Mouse (Mus musculus): ENCODE measurements around the gene Amh.
"Not testable (repeated sequence)": the region's sequence is repeated elsewhere in the genome, so short reads cannot be mapped to it uniquely, and the experiment has no call there.

The Amh gene

GRCm38 (mm10) chr10:80807057-80807627 lies 2.1 kb downstream of the Amh start:
- peak; percentile 89 to 92 for DNase-seq (ENCODE audit: low spot score in 2 of 2)

DNA sequence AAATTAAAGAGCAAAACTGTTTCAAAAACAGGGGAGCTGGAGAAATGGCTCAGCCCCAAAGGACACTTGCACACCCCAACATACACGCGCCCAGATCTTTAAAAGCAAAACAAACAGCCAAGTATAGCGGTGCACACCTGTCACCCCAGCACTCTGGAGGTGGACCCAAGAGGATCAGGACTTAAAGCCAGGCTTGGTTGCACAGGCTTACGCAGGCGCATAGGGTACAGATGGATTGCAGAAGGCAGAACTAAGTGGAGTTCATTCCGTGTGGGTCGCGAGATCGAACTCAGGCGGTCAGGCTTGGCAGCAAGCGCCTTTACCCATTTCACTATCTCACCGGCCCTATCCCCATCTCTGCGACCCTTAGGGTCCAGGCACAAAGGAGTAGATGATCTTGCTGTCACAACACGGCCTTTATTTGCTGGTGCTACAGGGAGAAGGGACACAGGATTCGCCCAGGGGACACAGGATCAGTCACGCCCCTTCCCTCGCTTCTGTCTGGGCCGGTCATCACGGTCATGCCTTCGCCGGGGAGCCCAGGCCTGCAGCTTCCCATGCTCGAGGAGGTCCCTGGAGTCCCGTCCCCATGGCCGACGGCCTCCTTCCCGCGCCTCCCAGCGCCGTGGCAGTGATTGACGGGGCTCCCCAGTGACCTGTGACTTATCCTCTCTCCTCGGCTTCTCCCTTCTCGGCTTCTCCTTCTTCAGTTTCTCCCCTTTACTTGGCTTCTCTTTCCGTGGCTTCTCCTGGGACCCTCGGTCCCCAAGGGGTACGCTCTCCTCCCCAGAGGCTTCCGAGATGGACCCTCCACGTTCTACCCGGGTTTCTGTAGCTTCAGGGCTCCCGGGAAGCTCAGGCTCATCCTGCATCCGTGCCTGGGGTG lies 3.3 kb downstream of the Amh start:
- DNase-seq (ENCODE audit: low spot score in 2 of 2): no peak

DNA sequence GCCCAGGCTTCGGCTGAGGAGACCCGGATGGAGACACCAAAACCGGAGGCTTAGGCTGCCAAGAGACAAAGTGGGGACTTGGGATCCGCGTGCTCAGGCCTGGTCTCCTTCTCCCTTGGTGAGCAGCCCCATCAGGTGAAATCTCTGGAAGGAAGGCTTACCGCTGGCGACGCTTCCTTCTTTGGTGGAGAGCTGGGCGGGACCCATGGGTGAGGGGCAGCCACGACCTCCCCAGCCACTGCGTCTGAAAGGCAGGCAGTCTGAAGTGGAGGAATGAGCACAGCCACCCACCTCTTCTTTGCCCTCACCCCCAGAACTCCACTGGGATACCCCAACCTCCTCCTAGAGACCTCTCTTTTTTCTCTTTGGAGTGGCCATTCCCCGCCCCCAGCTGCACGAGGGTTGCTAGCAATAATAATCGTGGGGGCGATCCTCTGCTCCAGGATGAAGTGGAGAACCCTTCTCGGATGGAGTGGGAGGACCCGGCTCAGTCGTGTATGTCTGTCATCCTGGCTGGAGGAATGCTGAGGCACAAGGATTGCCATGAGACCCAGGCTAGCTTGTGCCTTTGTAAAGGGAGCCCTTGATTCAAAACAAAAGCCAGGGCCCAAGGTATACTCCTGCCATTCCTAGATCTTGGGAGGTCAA lies 4.1 kb downstream of the Amh start:
- peak; percentile 42 to 54 for DNase-seq (ENCODE audit: low spot score in 2 of 2)

GRCm38 (mm10) chr10:80810084-80810483 lies 5.0 kb downstream of the Amh start:
- DNase-seq (ENCODE audit: low spot score in 2 of 2): no peak

DNA sequence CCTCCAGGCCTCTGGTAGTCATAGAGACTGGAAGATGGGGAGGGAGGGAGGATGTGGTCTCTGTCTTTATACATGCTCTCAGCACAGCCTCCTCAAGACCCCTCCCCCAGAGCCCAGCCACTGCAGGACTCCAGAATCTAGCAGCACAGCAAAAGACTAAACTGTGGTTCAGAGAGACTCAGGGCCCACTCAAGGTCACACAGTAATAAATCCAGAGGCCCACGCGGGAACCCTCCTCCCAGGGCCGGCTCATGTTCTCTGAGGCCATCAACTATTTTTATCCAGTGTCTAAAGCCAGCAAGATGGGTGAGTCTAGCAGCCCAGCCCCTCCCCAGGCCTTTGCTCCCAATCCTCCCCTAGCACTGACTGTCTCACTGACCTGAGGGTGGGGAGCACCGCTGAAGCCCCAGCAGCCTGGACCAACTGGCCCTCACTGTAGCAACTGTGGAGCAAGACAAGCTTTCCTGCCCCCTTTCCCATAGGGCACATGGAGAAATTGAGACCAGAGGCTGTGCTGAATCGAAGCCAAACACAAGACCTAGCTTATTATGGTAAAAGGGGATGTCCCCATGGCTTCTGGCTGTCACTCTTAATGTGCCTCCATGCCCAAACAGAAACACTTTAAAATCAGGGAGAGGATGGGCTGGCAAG lies 7.5 kb downstream of the Amh start:
- no peak for DNase-seq (ENCODE audit: low spot score in 2 of 2)

GRCm38 (mm10) chr10:80813366-80813765 lies 8.3 kb downstream of the Amh start, which contains the start of gene Jsrp1:
Gene Jsrp1, minus strand, starts transcription at chr10:80813498.
- no peak for DNase-seq (ENCODE audit: low spot score in 2 of 2)

DNA sequence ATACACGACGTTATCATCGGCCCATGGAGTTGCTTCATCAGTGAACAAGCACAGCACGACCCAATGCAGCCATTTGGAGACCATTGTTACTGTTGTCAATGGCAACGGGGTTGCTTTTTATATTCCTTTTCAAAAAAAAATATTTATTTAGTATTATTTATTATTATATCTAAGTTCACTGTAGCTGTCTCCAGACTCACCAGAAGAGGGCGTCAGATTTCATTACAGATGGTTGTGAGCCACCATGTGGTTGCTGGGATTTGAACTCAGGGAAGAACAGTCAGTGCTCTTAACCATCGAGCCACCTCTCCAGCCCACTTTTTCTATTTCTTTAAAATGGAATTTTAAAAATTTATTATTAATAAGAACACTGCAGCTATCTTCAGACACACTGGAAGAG lies 9.8 kb downstream of the Amh start:
- DNase-seq (ENCODE audit: low spot score in 2 of 2): no peak

DNA sequence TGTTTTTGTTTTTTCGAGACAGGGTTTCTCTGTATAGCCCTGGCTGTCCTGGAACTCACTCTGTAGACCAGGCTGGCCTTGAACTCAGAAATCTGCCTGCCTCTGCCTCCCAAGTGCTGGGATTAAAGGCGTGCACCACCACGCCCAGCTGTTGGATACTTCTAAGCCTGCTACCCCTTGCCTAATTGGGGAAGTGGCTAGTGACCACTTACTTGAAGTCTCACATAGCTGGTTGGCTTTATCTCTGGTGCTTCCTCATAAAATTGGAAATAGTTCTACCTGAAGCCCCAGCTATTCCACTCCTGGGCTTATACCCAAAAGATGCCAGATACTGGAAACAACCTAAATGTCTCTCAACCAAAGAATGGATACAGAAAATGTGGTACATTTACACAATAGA lies 11.3 kb downstream of the Amh start:
- not testable (repeated sequence) for DNase-seq (ENCODE audit: low spot score in 2 of 2)

DNA sequence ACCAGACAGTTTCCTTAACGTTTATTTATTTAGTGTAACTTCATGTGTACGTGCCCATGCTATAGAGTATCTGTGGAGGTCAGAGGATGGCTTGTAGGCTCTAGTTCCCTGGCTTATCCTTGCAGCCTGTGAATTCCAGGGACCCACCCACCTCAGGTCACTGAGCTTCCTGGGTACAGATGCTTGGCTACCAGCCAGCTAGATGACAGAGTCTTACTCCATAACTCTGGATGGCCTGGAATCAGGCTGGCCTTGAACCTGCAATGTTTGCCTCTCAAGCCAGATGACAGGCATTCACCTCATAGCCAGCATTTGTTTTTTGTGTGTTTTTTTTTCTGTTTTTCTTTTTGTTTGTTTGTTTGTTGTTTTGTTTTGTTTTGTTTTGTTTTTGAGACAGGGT lies 12.1 kb downstream of the Amh start:
- DNase-seq (ENCODE audit: low spot score in 2 of 2): no peak

DNA sequence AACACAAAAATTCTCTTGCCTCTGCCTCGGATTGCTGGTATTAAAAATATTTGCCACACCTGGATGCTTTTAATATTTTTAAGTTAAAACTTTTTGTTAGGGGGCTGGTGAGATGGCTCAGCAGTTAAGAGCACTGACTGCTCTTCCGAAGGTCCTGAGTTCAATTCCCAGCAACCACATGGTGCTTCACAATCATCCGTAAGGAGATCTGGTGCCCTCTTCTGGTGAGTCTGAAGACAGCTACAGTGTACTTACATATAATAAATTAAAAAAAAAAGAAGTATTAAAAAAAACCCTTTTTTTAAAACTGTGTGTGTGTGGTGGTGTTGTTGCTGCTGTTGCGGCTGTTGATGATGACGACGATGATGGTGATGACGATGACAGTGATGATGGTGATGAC lies 12.9 kb downstream of the Amh start:
- DNase-seq (ENCODE audit: low spot score in 2 of 2): not testable (repeated sequence)

DNA sequence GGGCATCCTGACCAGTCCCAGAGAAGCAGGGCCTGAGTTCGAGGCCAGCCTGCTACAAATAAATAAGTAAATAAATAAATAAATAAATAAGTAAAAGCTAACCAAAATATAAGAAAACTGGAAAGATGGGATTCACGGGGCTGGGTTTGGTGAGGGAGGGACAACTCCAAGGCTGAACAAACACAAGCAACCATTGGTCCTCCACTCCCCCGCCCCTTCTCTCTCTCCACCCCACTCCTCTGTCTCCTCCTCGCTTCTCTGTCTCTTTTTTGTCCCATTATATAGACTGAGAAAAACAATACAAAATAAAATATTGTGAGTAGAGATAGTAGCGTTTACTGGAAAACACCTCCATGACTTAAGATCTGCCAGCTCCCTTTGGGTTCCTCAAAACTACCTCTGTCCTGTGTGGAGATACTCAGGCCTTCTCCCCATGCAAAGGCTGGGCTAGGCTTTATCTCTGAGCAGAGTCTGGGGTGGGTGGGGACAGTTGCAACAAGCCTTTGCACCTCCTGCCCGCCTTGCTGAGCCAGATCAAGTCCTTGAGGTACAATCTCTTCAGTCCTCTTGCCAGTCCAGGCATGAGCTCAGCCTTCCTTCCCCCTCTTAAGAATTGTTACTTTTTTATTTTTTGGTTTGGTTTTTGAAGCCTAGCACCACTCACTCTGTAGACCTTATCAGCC lies 13.7 kb downstream of the Amh start:
- DNase-seq (ENCODE audit: low spot score in 2 of 2): no peak

DNA sequence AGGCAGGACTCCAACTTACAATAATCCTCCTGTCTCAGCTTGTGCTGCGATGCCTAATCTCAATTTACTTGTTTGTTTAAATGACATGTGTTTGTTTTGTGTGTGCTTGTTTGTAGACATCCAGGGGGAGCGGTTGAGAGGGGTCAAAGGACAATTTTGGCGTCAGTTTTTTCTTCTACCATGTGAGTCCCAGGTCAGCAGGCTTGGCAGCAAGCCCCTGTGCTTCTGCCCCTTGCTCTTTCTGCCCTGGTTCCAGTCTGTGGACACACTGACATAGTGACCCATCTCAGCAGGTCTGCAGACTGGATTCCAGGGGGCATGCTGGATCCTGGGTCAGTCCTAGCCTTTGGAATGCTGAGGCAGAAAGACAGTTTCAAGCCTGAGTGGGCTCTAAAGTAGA lies 14.4 kb downstream of the Amh start:
- no peak for DNase-seq (ENCODE audit: low spot score in 2 of 2)

GRCm38 (mm10) chr10:80821991-80822390 lies 16.9 kb downstream of the Amh start:
- DNase-seq (ENCODE audit: low spot score in 2 of 2): no peak

GRCm38 (mm10) chr10:80822528-80822927 lies 17.5 kb downstream of the Amh start:
- DNase-seq (ENCODE audit: low spot score in 2 of 2): no peak

- no peak for DNase-seq (ENCODE audit: low spot score in 2 of 2)
Measured at GRCm38 (mm10) chr10:80823316-80823715, 18.3 kb downstream of the Amh start.

DNA sequence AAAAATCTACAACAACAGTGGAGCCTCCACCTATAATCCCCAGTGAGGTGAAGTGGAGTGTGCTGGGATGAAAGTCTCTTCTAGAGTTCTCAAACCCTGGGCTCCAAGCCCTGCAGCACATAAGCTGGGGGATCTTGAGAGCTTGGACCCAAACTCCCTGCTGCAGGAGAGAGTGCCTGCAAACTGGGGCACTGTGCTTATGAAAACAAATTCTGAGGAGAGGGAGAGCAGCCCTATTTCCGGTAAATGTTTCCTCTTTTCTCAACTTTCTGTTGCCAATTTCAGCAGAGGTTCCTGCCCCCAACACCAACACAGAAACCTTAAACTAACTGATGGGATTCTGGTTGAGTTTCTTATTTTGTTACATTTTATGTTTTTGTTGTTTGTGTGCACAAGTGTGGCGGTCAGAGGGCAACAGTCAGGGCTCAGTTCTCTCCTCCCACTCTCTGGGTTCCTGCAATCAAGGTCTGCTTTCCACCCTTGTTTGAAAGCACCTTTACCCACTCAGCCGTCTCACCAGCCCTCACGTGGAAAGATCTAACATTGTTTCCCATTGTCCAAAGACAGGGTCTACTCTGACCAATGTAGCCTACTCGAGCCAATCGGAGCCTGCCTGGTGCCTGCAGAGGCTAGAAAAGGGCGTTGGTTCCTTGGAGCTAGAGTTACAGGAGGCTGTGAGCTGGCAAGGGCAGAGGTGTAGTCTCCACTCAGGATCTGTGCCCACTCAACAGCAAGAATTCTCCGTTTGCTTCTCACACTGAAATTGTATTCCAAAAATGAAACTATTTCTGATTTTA lies 19.0 kb downstream of the Amh start:
- no peak for DNase-seq (ENCODE audit: low spot score in 2 of 2)

DNA sequence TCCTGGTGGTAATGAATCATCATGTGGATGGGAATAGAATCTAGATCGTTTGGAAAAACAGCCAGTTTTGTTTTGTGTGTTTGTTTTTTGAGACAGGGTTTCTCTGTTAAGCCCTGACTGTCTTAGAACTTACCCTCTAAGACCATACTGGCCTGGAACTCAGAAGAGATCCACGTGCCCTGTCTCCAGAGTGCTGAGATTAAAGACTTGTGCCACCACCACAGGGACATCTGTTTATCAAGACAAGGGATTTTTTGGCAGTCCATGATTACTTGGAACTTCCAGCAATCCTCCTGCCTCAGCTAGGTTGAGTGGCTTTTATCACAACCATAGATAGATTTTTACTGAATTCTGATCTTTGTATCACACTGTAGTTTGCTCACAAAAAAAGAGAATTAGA lies 19.8 kb downstream of the Amh start:
- DNase-seq (ENCODE audit: low spot score in 2 of 2): no peak

DNA sequence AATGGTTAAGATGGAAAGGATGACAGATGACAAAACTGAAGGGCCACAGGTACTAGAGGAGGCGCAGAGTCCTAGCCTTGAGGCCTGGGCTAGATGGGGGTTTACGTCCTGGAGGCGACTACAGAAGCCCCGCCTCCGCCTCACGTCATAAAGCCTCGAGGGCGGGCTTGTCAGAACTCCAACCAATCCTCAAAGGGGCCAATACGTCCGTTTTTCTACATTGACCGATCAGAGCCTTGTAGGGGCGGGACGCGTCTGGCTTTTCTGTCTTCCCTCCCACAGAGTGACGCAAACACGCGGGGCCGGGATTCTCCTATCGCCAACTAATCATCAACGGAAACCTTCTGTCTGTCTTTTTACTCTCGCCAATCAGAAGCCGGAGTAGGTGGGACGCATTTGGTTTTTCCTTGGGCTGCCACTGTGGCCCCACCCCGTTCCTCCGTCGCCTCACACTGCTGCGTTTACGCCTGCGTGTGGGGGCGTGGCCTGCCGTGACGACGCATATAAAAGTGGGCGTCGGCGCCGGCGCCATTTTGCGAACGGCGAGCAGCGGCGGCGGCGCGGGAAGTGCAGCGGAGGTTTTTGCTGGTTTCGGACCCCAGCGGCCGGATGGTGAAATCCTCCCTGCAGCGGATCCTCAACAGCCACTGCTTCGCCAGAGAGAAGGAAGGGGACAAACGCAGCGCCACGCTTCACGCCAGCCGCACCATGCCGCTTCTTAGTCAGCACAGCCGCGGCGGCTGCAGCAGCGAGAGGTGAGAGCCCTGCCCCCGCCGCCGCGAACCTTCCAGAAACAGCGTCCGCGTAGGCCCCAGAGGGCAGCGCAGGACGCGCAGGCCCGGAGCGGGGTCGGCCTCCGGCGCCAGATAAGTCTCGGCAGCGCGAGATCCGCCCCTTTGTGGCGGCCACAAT lies 21.4 kb downstream of the Amh start, which contains the start of gene Oaz1:
Gene Oaz1, plus strand, starts transcription at position 506 of the 912 bp plus-strand sequence.
- peak; percentile 99 to 100 for DNase-seq (ENCODE audit: low spot score in 2 of 2)

DNA sequence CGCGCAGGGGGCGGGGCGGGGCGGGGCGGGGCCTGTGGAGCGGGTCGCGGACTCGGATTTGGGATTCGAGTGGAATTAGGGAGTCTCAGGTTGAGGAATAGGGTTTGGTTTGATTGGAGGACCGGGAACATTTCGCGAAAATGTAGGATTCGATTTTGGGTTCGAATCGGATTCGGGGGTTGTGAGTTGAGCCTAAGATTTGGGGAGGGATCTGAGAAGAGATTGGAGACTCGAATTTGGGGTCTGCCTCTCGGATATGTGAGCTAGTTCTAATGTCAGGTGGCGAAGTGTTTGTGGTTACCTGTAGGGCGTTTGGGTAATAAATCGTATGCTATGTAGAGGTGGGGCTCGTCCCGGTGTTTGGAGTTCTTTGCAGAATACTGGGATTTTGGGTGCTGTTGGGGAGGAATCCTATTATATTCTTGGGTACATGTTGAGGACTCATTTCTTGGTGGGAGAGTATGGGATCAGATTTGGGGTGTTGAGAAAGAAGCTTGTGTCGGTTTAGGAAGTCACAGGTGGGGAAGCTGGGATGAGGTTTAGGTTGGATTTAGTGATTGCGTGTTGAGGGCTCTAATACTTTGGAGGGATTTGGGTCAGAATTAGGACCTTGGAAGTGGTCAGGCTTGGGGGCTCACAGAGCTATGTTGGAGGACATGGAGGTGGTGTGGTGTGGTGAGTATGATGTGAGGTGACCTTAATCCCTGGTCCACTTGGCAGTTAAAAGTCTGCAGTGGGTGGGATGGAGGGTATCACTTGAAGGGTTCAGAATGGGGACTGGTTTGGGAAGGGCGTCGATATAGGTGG lies 22.2 kb downstream of the Amh start:
- no peak for DNase-seq (ENCODE audit: low spot score in 2 of 2)

Measured in frontal cortex, postnatal 36 days (tissue).